Mouse (Mus musculus): ENCODE results near the gene Lemd2.

DNA sequence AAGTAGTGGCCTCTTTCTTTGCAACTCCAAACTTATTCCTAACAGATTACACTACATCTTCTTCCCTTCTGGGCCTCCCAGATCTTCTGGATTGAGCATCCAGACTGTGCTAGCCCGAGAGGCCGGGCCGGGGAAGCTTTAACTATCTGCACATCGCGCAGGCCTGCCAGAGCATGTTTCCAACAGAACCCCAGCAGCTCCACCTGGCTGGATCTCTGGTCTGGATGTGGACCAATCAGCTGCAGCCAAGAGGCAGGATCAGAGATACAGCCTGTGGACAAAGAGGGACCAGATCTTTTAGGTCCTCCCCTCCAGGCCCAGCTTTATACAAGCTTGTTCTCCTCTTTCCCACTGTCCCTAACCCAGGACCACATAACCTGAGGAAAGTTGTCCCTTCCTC lies 35.7 kb upstream of the Lemd2 start:
- no peak for TF ChIP-seq CTCF (IDR thresholded peaks at IDR 0.05; ENCODE audit: borderline replicate concordance, control insufficient read depth, extremely low read depth, insufficient read depth, low read length, poor library complexity)
- TF ChIP-seq POLR2A (IDR thresholded peaks at IDR 0.05; ENCODE audit: control insufficient read depth, extremely low read depth, insufficient read depth, low read length, poor library complexity) = no peak

All from thymus, adult 2 months (tissue).